Comparison of ENCODE assay signal across 31 mouse cellular contexts in genomic region chr17:68883474-68884083, GRCm38 (mm10). TPM values are rescaled to one million over a fixed set of nuclear protein-coding genes. Genes with fewer than 3 reads are reported as not detected.
DNase-seq lines count a peak whose midpoint lies in the region; ATAC-seq and TF ChIP-seq lines count a peak whose summit lies in the region.
"Had no signal": no experiment of that assay in that cellular context is flagged by ENCODE, and none has a peak within 500 bp of the region (broad histone marks: within the 10 kb centered on the region; RNA-seq: fewer than 3 reads in every experiment).

No protein-coding gene starts in this region.

- no peak overlapping the region for H3K27ac ChIP-seq in gastrocnemius, adult 2 months
- no peak overlapping the region for H3K27ac ChIP-seq in left cerebral cortex, adult 2 months
- H3K27ac ChIP-seq in intestine, embryonic 14.5 days (ENCODE audit: low read depth): no peak overlapping the region
- H3K27ac ChIP-seq in stomach, postnatal 0 days (replicated peaks): no peak overlapping the region
- H3K27ac ChIP-seq: embryonic facial prominence, embryonic 12.5 days; forebrain, embryonic 15.5 days; heart, embryonic 10.5 days; hindbrain, embryonic 13.5 days; limb, embryonic 10.5 days; limb, embryonic 15.5 days; liver, embryonic 13.5 days; midbrain, embryonic 10.5 days; midbrain, embryonic 15.5 days; neural tube, embryonic 13.5 days; stomach, embryonic 15.5 days had no signal

- TF ChIP-seq CTCF in gastrocnemius, adult 2 months (IDR thresholded peaks at IDR 0.05): peak; percentile 39; the same call in 1 of the 2 replicates
- peak; percentile 43 for TF ChIP-seq CTCF in left cerebral cortex, adult 2 months (IDR thresholded peaks at IDR 0.05)
- peak; percentile 43 for TF ChIP-seq CTCF in stomach, postnatal 0 days (IDR thresholded peaks at IDR 0.05; ENCODE audit: low read depth)

- 0 out of 2 replicates have a peak, but pooled peaks have one; percentile 22 for ATAC-seq in intestine, embryonic 14.5 days (replicated peaks; ENCODE audit: low FRiP score, low TSS enrichment, low read depth)
- ATAC-seq in stomach, postnatal 0 days (ENCODE audit: low FRiP score, low TSS enrichment): no peak
- ATAC-seq: forebrain, embryonic 15.5 days; midbrain, embryonic 15.5 days had no signal

- TF ChIP-seq EP300 in stomach, postnatal 0 days (optimal IDR thresholded peaks at IDR 0.05): no peak

- no peak overlapping the region for H3K4me3 ChIP-seq in gastrocnemius, adult 2 months
- H3K4me3 ChIP-seq in left cerebral cortex, adult 2 months: no peak overlapping the region
- no peak overlapping the region for H3K4me3 ChIP-seq in intestine, embryonic 14.5 days (ENCODE audit: low read depth, low read length)
- H3K4me3 ChIP-seq in stomach, postnatal 0 days (ENCODE audit: low read depth, low read length): no peak overlapping the region
- H3K4me3 ChIP-seq: embryonic facial prominence, embryonic 12.5 days; forebrain, embryonic 15.5 days; heart, embryonic 10.5 days; hindbrain, embryonic 13.5 days; limb, embryonic 10.5 days; limb, embryonic 15.5 days; liver, embryonic 13.5 days; midbrain, embryonic 10.5 days; midbrain, embryonic 15.5 days; myocyte; neural tube, embryonic 13.5 days; stomach, embryonic 15.5 days had no signal

- no peak for DNase-seq in gastrocnemius, adult 2 months
- no peak for DNase-seq in gastrocnemius, postnatal 10 days
- DNase-seq in left cerebral cortex, adult 2 months (ENCODE audit: extremely low spot score in 1 of 2, low spot score in 2 of 2): no peak
- DNase-seq in left cerebral cortex, adult 18-20 months (ENCODE audit: low spot score in 2 of 2): no peak
- no peak for DNase-seq in intestine, embryonic 14.5 days (ENCODE audit: low spot score)
- DNase-seq in stomach, postnatal 0 days (ENCODE audit: low spot score): no peak
- DNase-seq in embryo, embryonic 10 days (ENCODE audit: low spot score): no peak
- DNase-seq: adrenal gland, adult 8-10 months; cerebellum, adult 9-10 months; cerebellum, postnatal 36 days; embryo, embryonic 11 days; heart, postnatal 36 days; kidney, adult 8-10 months; kidney, postnatal 10 days; liver, embryonic 13.5 days; lung, adult 18-20 months; right cerebral cortex, postnatal 14 days; thymus, postnatal 14 days had no signal

- intact Hi-C loops in gastrocnemius, adult 2 months (cut with DNase I): loop anchor here (2.0 kb wide), 1 partner anchor 221 kb away; no protein-coding TSS in a partner anchor
- intact Hi-C loops in left cerebral cortex, adult 2 months (cut with DNase I): loop anchor here (10.0 kb wide), 1 partner anchor 461 kb away; no protein-coding TSS in a partner anchor

- no peak overlapping the region for H3K4me2 ChIP-seq in intestine, embryonic 14.5 days (ENCODE audit: low read length)
- H3K4me2 ChIP-seq in stomach, postnatal 0 days (replicated peaks; ENCODE audit: low read depth): no peak overlapping the region
- H3K4me2 ChIP-seq: embryonic facial prominence, embryonic 12.5 days; forebrain, embryonic 15.5 days; hindbrain, embryonic 13.5 days; limb, embryonic 15.5 days; liver, embryonic 13.5 days; midbrain, embryonic 15.5 days; neural tube, embryonic 13.5 days; stomach, embryonic 15.5 days had no signal

- 65% methylated on average over 3 of the region's 3 CpGs for WGBS in intestine, embryonic 14.5 days
- 56% methylated on average over 3 of the region's 3 CpGs for WGBS in stomach, postnatal 0 days

- no peak overlapping the region for H3K9ac ChIP-seq in intestine, embryonic 14.5 days (ENCODE audit: low read length)
- no peak overlapping the region for H3K9ac ChIP-seq in stomach, postnatal 0 days (ENCODE audit: low read length)
- H3K9ac ChIP-seq: embryonic facial prominence, embryonic 12.5 days; forebrain, embryonic 15.5 days; hindbrain, embryonic 13.5 days; limb, embryonic 15.5 days; liver, embryonic 13.5 days; midbrain, embryonic 15.5 days; neural tube, embryonic 13.5 days; stomach, embryonic 15.5 days had no signal

- no peaks in the 10 kb centered on the region for H3K4me1 ChIP-seq in intestine, embryonic 14.5 days (replicated peaks; ENCODE audit: control insufficient read depth, insufficient read depth, low read length)
- no peaks in the 10 kb centered on the region for H3K4me1 ChIP-seq in stomach, postnatal 0 days (replicated peaks; ENCODE audit: control insufficient read depth, insufficient read depth)
- H3K4me1 ChIP-seq: embryonic facial prominence, embryonic 12.5 days; forebrain, embryonic 15.5 days; heart, embryonic 10.5 days; hindbrain, embryonic 13.5 days; limb, embryonic 10.5 days; limb, embryonic 15.5 days; liver, embryonic 13.5 days; stomach, embryonic 15.5 days had no signal

- no peaks in the 10 kb centered on the region for H3K9me3 ChIP-seq in intestine, embryonic 14.5 days (ENCODE audit: control insufficient read depth, low read length)
- no peaks in the 10 kb centered on the region for H3K9me3 ChIP-seq in stomach, postnatal 0 days (ENCODE audit: control insufficient read depth, low read length)
- H3K9me3 ChIP-seq: embryonic facial prominence, embryonic 12.5 days; forebrain, embryonic 15.5 days; heart, embryonic 10.5 days; hindbrain, embryonic 13.5 days; limb, embryonic 10.5 days; limb, embryonic 15.5 days; liver, embryonic 13.5 days; midbrain, embryonic 10.5 days; midbrain, embryonic 15.5 days; neural tube, embryonic 13.5 days; stomach, embryonic 15.5 days had no signal

- no peaks in the 10 kb centered on the region for H3K27me3 ChIP-seq in intestine, embryonic 14.5 days (replicated peaks; ENCODE audit: control insufficient read depth, insufficient read depth, low read length)
- no peaks in the 10 kb centered on the region for H3K27me3 ChIP-seq in stomach, postnatal 0 days (ENCODE audit: control insufficient read depth, insufficient read depth, low read length)
- H3K27me3 ChIP-seq: embryonic facial prominence, embryonic 12.5 days; forebrain, embryonic 15.5 days; hindbrain, embryonic 13.5 days; limb, embryonic 15.5 days; liver, embryonic 13.5 days; midbrain, embryonic 15.5 days; neural tube, embryonic 13.5 days; stomach, embryonic 15.5 days had no signal

- H3K36me3 ChIP-seq in intestine, embryonic 14.5 days (ENCODE audit: control insufficient read depth, insufficient read depth, low read length): no peaks in the 10 kb centered on the region
- no peaks in the 10 kb centered on the region for H3K36me3 ChIP-seq in stomach, postnatal 0 days (ENCODE audit: control insufficient read depth, insufficient read depth, low read length)
- H3K36me3 ChIP-seq: embryonic facial prominence, embryonic 12.5 days; forebrain, embryonic 15.5 days; G1E; heart, embryonic 10.5 days; hindbrain, embryonic 13.5 days; limb, embryonic 10.5 days; limb, embryonic 15.5 days; liver, embryonic 13.5 days; midbrain, embryonic 10.5 days; midbrain, embryonic 15.5 days; neural tube, embryonic 13.5 days; stomach, embryonic 15.5 days had no signal

RNA-seq across cellular contexts. Expression of gene Tmem200c, which starts 57.2 kb away (rescaled TPM):
- total RNA-seq in gastrocnemius, adult 2 months (2021): under 1 TPM; 0.17 to 0.31 TPM
- 1 to 10 TPM in 1 of 2 experiments, under 1 TPM in 1; 0.42 to 1.2 TPM for total RNA-seq in gastrocnemius, postnatal 10 days (2021)
- 10 to 100 TPM; 20.3 to 21.1 TPM for total RNA-seq in left cerebral cortex, adult 2 months (2021)
- total RNA-seq in left cerebral cortex, adult 18-20 months (2021): 10 to 100 TPM; 16.8 to 18.4 TPM
- polyA plus RNA-seq in intestine, embryonic 14.5 days (2014; fragmentation: Nextera tagmentation; extraction: Ambion mirVana): 0.53 and 0.56 TPM in 2 replicates
- 0.15 and 0.16 TPM in 2 replicates for polyA plus RNA-seq in stomach, postnatal 0 days (2015; fragmentation: Nextera tagmentation; extraction: Ambion mirVana)
- total RNA-seq: heart, postnatal 36 days; megakaryocyte progenitor cell, adult 5-6 weeks had no signal
- polyA plus RNA-seq: G1E; liver, embryonic 13.5 days had no signal

Comparison
In these comparisons a context has a peak if more than half of its experiments do, and no peak if none do; other contexts are left out.
1. RNA of gene Tmem200c, which starts 57.2 kb away (total RNA-seq): 20.3 to 21.1 TPM in left cerebral cortex, adult 2 months and 16.8 to 18.4 TPM in left cerebral cortex, adult 18-20 months; 0.42 to 1.2 TPM in gastrocnemius, postnatal 10 days and 0.17 to 0.31 TPM in gastrocnemius, adult 2 months; every median in the first group is over 4 times any median in the second.
2. Peak in every context shown above with its lines, with median percentiles within 50 percentile points of each other: CTCF ChIP-seq.